Mouse (Mus musculus) ES-Bruce4 (cell line): ENCODE measurements at regions not wholly inside any gene's neighbourhood (a gene's known extent, or its start where the extent isn't known, plus 50 kb on each side); places are given as distances from the start of the nearest gene placed in this dataset.

ENCODE experiments used
- CTCF ChIP-seq: IDR thresholded peaks from one replicate; pipeline ENCODE4 v1.8.1; 2011; ENCODE audit warnings: low read depth, low read length
- POLR2A ChIP-seq: IDR thresholded peaks from one replicate; pipeline ENCODE4 v1.8.1; 2011; ENCODE audit warnings: low read length; ENCODE audit not compliant: insufficient read depth

DNA sequence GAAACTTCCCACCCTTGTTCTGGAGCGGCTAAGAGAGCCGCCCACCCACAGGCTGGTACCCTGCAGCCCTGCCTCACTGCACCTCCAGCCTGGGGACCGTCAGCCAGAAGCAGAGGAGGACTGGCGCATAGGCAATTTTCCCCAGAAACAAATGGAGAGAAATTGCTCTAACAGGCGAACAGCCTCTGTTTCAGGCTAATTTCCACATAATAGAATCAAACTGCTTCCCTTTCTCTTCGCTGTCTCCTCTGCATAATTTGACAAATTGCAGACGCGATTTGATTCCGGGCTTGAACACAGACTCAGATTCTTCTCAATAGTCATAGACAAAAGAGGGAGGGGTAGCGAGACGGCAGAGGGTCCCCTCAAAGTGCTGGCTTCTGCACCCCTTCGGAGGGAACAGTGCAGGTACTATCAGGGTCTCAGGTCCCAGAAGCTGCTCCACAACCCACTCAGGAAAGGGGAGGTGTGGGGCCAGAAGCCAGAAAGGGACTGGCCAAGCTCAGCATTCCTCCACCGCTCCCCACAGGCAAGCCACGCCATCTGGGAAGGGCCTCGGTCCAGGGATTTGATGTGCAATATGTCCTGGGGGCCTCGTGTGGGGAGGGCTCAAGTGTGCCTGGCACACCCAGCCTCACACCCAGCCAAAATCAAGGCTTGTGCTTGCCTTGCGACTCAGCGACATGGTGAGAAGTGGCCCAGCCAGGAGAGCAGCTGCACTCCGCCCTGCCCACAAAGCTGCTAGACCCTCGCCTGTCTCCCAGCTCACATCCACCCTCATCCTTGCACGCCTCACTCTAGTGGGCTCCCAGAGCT, 53.7 kb upstream of the A530016L24Rik start:
- TF ChIP-seq CTCF (no peak), POLR2A (no peak)
